Mouse (Mus musculus): ENCODE measurements around the gene Zfp772. TPM values are rescaled to one million over a fixed set of nuclear protein-coding genes. Genes with fewer than 3 reads are reported as not detected.
"Not testable (repeated sequence)": the region's sequence is repeated elsewhere in the genome, so short reads cannot be mapped to it uniquely, and the experiment has no call there.

Gene Zfp772
- total RNA-seq (2021): 1 to 10 TPM; 4.0 to 4.1 TPM
- 0.57 and 0.60 TPM in 2 replicates for polyA plus RNA-seq (2012; rRNA removed)
- long read RNA-seq, partial matches to known transcripts: 0 of 2 reads
- long read RNA-seq, other reads (novel, unspliced or antisense): 0 of 2 reads

- peak; percentile 64 for DNase-seq
Observed at GRCm38 (mm10) chr7:7209313-7210151, at the start of gene Zfp772. Gene Zfp772 (minus strand): TSS chr7:7209998.

- DNase-seq: not testable (repeated sequence)
Observed at GRCm38 (mm10) chr7:7247228-7247627, 37.4 kb upstream of the Zfp772 start, which contains the start of gene Vmn2r29. Gene Vmn2r29 (minus strand): TSS chr7:7247328.

- DNase-seq: peak; percentile 82
Observed at GRCm38 (mm10) chr7:7188191-7188942, 21.4 kb downstream of the Zfp772 start.

GRCm38 (mm10) chr7:7187417-7188190 lies 22.2 kb downstream of the Zfp772 start:
- no peak for DNase-seq

- DNase-seq: no peak
Observed at GRCm38 (mm10) chr7:7185897-7186296, 23.9 kb downstream of the Zfp772 start.

GRCm38 (mm10) chr7:7171227-7172147 lies 38.3 kb downstream of the Zfp772 start, which contains the start of gene Zfp418:
Gene Zfp418 (plus strand): TSS chr7:7171330.
- peak; percentile 78 for DNase-seq

Other genes starting within 250 kb of the Zfp772 start
- not detected for gene Aurkc, start 214.7 kb downstream of the Zfp772 start, total RNA-seq (2021)
- not detected in 2 replicates for gene Aurkc, start 214.7 kb downstream of the Zfp772 start, polyA plus RNA-seq (2012; rRNA removed)
- 10 to 100 TPM; 10.1 to 19.7 TPM for gene Zfp954, start 88.5 kb downstream of the Zfp772 start, total RNA-seq (2021)
- gene Zfp954, start 88.5 kb downstream of the Zfp772 start, polyA plus RNA-seq (2012; rRNA removed): 4.0 and 5.3 TPM in 2 replicates
- under 1 TPM; 0.52 to 0.66 TPM for gene Zfp773, start 73.2 kb downstream of the Zfp772 start, total RNA-seq (2021)
- gene Zfp773, start 73.2 kb downstream of the Zfp772 start, polyA plus RNA-seq (2012; rRNA removed): 0.03 and 0.08 TPM in 2 replicates
- 1 to 10 TPM; 2.3 to 3.1 TPM for gene Zfp418, start 38.7 kb downstream of the Zfp772 start, total RNA-seq (2021)
- 0.10 and 0.15 TPM in 2 replicates for gene Zfp418, start 38.7 kb downstream of the Zfp772 start, polyA plus RNA-seq (2012; rRNA removed)
- gene Vmn2r29, start 37.3 kb upstream of the Zfp772 start, total RNA-seq (2021): 1 to 10 TPM; 1.0 to 1.4 TPM
- 0.09 and 0.13 TPM in 2 replicates for gene Vmn2r29, start 37.3 kb upstream of the Zfp772 start, polyA plus RNA-seq (2012; rRNA removed)
- 1 to 10 TPM; 2.8 to 2.9 TPM for gene Gm45844, start 68.3 kb upstream of the Zfp772 start, total RNA-seq (2021)
- 0.47 and 2.6 TPM in 2 replicates for gene Gm45844, start 68.3 kb upstream of the Zfp772 start, polyA plus RNA-seq (2012; rRNA removed)
- 10 to 100 TPM; 59.4 to 66.7 TPM for gene Clcn4, start 90.9 kb upstream of the Zfp772 start, total RNA-seq (2021)
- gene Clcn4, start 90.9 kb upstream of the Zfp772 start, polyA plus RNA-seq (2012; rRNA removed): 34.0 and 36.1 TPM in 2 replicates
- under 1 TPM; 0.10 to 0.17 TPM for gene Vmn2r30, start 127.6 kb upstream of the Zfp772 start, total RNA-seq (2021)
- 0.03 TPM in 1 of 2 replicates, not detected in the other for gene Vmn2r30, start 127.6 kb upstream of the Zfp772 start, polyA plus RNA-seq (2012; rRNA removed)
- under 1 TPM in 1 of 2 experiments, not detected in 1; 0.69 TPM for gene Gm45783, start 164.6 kb upstream of the Zfp772 start, total RNA-seq (2021)
- gene Gm45783, start 164.6 kb upstream of the Zfp772 start, polyA plus RNA-seq (2012; rRNA removed): 0.52 TPM in 1 of 2 replicates, not detected in the other
- not detected for gene Vmn2r31, start 189.7 kb upstream of the Zfp772 start, total RNA-seq (2021)
- gene Vmn2r31, start 189.7 kb upstream of the Zfp772 start, polyA plus RNA-seq (2012; rRNA removed): not detected in 2 replicates